Mouse (Mus musculus) embryonic fibroblast, embryonic 13.5 days (primary cell): ENCODE results near the gene Acer2. TPM values are rescaled to one million over a fixed set of nuclear protein-coding genes. Genes with fewer than 3 reads are reported as not detected.
"Not testable (repeated sequence)": the region's sequence is repeated elsewhere in the genome, so short reads cannot be mapped to it uniquely, and the experiment has no call there.

ENCODE experiments used
- H3K27ac ChIP-seq: 2 replicates; pipeline ENCODE4 v1.5.1; 2012; ENCODE audit warnings: low read length, control low read depth, inconsistent platforms; ENCODE audit not compliant: insufficient read depth
- H3K4me1 ChIP-seq: 2 replicates; pipeline ENCODE4 v1.6.1; 2011; ENCODE audit warnings: low read length; ENCODE audit not compliant: control insufficient read depth, insufficient read depth
- H3K4me3 ChIP-seq: 2 replicates; pipeline ENCODE4 v1.5.1; 2011; ENCODE audit warnings: mild to moderate bottlenecking, control low read depth, low read length; ENCODE audit not compliant: insufficient read depth
- CTCF ChIP-seq: IDR thresholded peaks from 2 replicates; pipeline ENCODE4 v1.5.1; 2011; ENCODE audit warnings: mild to moderate bottlenecking, control low read depth, low read length, moderate library complexity, borderline replicate concordance; ENCODE audit not compliant: insufficient read depth
- POLR2A ChIP-seq: IDR thresholded peaks from 2 replicates; pipeline ENCODE4 v1.6.1; 2011; ENCODE audit warnings: low read depth, mild to moderate bottlenecking, control low read depth, low read length, moderate library complexity
- polyA plus RNA-seq: library from polyadenylated mRNA; stranded (reverse); fragments of >200 nt; gene quantifications from 2 replicates; pipeline ENCODE4 v1.2.4, GENCODE M21; 2011; ENCODE audit warnings: low read depth; ENCODE audit not compliant: missing spikeins, insufficient read length

The Acer2 gene
- 0.77 and 1.1 TPM in 2 replicates for polyA plus RNA-seq

DNA sequence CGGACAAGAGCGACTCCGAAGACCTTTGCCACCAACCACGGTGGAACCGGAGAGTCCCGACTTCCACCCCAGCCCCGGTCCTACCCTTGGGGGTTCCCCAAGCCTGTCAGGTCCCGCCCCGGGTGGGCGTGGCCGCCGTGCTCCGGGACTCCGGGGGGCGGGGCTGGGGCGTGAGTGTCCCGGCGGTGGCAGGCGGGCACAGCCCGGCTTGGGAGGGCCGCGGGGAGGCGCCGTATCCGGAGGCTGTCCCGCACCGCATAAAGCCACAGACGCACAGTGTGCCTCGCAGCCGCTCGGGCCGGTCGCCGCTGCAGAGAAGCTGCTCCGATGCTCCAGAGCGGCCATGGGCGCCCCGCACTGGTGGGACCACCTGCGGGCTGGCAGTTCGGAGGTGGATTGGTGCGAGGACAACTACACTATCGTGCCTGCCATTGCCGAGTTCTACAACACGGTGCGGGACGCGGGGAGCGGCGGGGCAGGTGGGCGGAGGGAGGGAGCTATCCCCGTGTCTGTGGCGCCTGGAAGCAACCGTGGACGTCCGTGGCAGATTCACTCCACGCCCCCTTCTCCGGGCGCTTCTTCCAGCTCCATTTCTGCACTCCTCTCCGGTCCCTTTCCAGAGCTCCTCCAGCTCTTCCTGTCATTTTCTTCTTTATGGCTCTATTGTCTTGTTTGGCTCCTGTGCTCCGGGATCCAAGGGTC is at the start of gene Acer2:
Gene Acer2, plus strand, starts transcription at position 251 of the 702 bp plus-strand sequence.
- Histone ChIP-seq H3K4me3 (peak within 1 kb of the TSS; percentile 60), H3K4me1 (no peaks in the 10 kb centered on the region; the same call in 1 of the 2 replicates), H3K27ac (no peak within 1 kb of the TSS)
- TF ChIP-seq CTCF (no peak), POLR2A (peak; percentile 84)

DNA sequence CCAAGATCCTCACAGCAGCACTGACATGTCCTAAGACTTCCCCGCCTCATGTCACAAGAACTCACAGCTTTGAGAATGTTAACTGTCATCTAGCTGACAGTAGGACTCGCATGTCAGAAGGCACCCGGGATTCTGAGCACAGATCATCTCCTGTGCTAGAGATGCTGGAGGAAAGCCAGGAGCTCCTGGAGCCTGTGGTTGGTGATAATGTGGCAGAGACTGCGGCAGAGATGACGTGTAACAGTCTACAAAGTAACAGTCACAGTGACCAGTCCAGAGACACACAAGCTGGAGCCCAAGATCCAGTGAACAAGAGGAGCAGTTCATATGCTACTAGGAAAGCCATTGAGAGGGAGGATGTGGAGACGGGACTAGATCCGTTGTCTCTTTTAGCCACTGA is 49.1 kb upstream of the Acer2 start:
- Histone ChIP-seq H3K27ac (no peak overlapping the region), H3K4me3 (no peak overlapping the region), H3K4me1 (peaks cover 3% of the 10 kb centered on the region; the same call in 1 of the 2 replicates)
- TF ChIP-seq CTCF = no peak
- no peak for TF ChIP-seq POLR2A

DNA sequence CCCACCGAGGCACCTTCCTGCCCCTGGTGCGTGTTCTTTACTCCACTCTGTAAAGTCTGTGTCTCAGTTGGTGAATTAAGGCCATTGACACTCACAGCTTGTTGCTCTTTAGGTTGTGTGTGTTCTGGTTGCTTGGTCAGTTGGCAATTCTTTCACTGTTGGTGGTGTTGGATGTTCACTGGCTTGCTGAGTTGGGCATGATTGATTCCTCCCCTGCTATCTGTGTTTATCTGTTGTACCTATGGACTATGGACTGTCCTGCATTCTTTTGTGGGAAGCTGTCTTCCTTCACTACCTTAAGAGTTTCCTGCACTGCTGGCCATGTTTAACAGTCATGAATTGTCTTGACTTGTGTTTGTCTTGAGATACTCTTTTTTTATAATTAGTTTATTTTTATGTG is 42.3 kb upstream of the Acer2 start:
- no peak overlapping the region for H3K4me3 ChIP-seq
- no peak for TF ChIP-seq CTCF
- TF ChIP-seq POLR2A = no peak
- H3K27ac ChIP-seq = no peak overlapping the region

DNA sequence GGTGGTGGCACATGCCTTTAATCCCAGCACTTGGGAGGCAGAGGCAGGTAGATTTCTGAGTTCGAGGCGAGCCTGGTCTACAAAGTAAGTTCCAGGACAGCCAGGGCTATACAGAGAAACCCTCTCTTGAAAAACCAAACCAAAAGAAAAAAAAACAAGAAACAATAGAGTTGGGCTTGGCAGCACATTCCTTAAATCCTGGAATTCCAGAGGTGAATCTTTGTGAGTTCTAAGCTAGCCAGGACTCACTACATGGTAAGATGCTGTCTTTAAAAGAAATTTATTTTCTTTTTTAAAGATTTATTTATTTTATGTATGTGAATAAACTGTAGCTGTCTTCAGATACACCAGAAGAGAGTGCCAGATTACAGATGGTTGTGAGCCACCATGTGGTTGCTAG is 33.1 kb upstream of the Acer2 start:
- H3K4me1 ChIP-seq, H3K4me3 ChIP-seq, H3K27ac ChIP-seq: not testable (repeated sequence)

More for the DNA sequence above, 42.3 kb upstream of the Acer2 start:
- no peaks in the 10 kb centered on the region for H3K4me1 ChIP-seq

DNA sequence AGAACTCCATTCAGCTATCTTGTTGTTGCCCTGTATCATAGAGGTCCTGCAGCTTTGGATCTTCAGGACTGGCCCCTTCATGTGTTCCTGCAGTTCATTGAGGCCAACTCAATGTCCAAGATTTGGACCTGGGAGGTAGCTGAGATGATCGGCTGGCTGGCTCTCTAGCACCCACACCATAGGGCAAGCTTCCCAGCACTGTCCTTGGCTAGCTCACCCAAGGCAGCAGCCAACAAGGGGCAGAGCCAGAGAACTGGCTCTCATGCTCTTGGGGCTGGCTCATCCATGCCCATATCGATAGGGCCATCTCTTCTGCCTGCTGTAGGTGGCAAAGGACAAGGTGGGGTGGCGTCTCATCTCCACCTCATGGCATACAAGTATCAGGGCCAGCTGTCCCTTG is 28.8 kb upstream of the Acer2 start:
- Histone ChIP-seq H3K4me1 (no peaks in the 10 kb centered on the region), H3K27ac (no peak overlapping the region), H3K4me3 (no peak overlapping the region)
- no peak for TF ChIP-seq CTCF
- TF ChIP-seq POLR2A = no peak

DNA sequence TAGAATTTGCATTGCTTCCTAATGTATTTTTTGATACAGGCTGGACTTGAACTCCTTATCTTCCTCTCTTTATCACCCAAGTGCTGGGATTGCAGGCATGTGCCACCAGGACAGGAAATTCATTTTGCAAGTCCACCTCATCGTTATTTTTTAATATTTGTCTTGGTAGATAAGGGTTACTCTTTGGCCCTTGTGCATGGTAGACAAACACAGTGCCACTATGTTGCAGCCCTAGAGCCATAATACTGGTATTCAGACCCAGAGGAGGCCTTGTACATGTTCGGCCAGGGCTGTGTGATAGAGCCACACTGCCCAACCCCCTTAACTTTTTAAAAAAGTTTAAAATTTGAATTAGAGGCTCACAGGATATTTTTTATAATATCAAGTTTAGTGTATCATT is 26.9 kb upstream of the Acer2 start:
- no peak for TF ChIP-seq CTCF
- no peak for TF ChIP-seq POLR2A
- H3K27ac ChIP-seq = no peak overlapping the region
- H3K4me1 ChIP-seq = no peaks in the 10 kb centered on the region
- H3K4me3 ChIP-seq = no peak overlapping the region

DNA sequence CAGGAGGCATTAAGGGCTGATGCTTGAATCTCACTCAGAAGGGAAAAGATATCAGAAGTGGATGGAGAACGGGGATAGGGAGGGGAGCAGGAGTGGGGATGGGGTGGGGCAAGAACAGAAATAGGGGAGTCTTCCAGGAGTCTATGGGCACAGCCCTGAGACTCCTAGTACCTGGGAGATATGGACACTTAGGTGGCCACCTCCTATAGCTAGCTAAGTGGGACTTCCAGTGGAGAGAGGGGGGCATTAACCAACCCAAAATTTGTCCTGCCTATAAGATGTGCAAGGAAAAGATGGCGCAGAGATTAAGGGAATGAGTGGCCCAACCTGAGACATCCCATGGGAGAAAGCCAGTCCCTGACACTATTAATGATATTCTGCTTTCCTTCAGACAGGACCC is 22.9 kb upstream of the Acer2 start:
- no peaks in the 10 kb centered on the region for H3K4me1 ChIP-seq
- no peak overlapping the region for H3K4me3 ChIP-seq
- H3K27ac ChIP-seq = no peak overlapping the region
- TF ChIP-seq CTCF (no peak), POLR2A (no peak)

DNA sequence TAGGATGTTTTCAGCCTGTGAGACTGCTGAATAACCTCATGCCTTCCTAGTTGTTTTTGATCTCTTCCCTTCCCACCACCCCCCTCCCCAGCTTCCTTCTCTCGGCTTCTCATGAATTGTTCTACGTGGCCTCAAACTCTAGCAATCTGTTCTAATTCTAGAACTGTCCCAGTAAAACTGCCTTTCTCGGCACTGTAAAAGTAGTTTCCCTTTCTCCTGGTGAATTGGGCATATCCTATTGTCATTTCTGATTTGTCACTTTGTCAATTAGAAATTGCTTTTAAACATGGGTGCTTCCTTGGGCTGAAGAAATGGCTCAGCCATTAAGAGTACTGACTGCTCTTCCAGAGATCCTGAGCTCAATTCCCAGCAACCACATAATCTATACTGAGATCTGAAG is 22.2 kb upstream of the Acer2 start:
- H3K4me1 ChIP-seq = no peaks in the 10 kb centered on the region
- TF ChIP-seq POLR2A = no peak
- no peak for TF ChIP-seq CTCF
- no peak overlapping the region for H3K4me3 ChIP-seq
- no peak overlapping the region for H3K27ac ChIP-seq

DNA sequence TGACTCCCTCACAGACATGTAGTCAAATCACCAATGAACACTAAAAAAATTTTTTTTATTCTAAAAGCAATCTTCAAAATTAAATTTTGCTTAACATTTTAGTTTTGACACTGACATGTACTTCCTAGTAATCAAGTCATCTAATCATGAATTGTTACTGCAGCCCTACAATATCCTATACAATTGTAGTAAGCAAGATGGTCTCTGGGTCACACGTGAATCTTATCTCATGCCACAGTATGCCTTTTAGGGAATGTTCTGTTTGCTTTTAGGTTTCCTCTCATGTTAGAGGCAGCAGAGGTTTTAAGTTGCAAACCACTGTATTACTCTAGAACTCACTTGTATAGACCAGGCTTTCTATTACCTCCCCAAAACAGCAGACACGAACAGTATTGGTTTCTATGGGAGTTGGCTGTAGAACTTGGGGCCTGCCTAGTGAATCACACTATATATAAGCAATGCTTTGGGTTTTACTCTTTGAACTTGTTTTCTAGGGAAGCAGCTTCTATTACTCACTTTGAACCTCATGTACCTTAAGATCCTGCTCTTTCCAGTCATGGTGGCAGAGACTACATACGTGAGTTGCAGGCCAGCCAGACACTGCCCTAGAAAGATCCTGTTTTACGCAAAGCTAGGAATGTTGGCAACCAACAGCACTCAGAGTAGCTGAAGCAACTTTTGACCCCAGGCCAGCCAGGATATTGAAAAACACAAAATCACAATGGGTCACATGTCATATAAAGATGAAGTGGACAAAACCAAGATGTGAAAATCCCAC is 21.2 kb upstream of the Acer2 start:
- Histone ChIP-seq H3K4me1 (no peaks in the 10 kb centered on the region), H3K27ac (no peak overlapping the region), H3K4me3 (no peak overlapping the region)
- TF ChIP-seq POLR2A = no peak; the same call in 1 of the 2 replicates
- TF ChIP-seq CTCF = no peak

DNA sequence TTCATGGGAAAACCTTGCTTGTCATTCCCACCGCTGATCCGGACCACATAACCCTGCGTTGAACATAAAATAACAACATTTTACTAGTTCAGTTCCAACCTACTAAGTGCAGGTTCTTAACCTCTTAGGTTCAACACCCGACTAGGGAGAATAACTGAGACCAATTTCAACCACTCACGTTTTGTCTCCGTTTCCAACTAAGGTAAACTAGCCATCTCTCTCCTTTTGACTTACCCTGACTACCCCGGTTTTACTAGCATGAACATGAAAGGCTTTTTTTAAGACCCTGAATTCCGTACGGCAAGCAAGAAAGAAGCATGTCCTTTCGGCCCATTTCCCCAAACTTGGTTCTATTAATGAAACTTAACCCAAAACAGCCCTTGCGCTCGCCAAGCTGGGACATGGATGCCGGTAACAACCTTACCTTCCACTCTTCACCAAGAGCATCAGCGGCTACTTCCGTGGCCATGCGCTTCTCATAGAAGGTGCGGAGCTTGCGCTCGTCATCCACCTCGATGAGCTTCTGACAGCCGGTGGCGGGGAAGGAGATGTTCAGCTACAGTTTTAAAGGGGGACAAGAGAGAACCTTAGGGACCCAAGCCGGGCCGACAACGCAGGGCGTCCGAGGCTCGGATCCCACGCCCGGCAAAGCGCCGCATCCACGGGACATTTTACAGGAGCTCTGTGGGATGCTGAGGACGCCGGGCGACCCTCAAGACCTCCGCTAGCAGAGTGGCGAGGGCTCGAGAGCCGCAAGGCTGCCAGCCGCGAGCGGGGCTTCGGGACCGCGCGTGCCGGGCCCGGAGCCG is 17.7 kb upstream of the Acer2 start:
- no peak for TF ChIP-seq CTCF
- no peak for TF ChIP-seq POLR2A
- Histone ChIP-seq H3K4me1 (no peaks in the 10 kb centered on the region), H3K4me3 (peak overlapping the region; percentile 67), H3K27ac (peak overlapping the region; percentile 74)
